Mouse (Mus musculus) olfactory bulb, adult 2 months (tissue): ENCODE results near the gene Gpatch8.

Experiments
- CTCF ChIP-seq: fragments of 200-500 bp; IDR thresholded peaks from 2 replicates; pipeline ENCODE4 v1.5.1; 2012; ENCODE audit warnings: low read depth, mild to moderate bottlenecking, low read length, moderate library complexity; ENCODE audit not compliant: insufficient read depth
- POLR2A ChIP-seq: fragments of 200-500 bp; IDR thresholded peaks from 2 replicates; pipeline ENCODE4 v1.6.1; 2012; ENCODE audit warnings: mild to moderate bottlenecking, low read depth, low read length, moderate library complexity; ENCODE audit not compliant: insufficient read depth

GRCm38 (mm10) chr11:102467041-102467631 is 89.1 kb downstream of the Gpatch8 start:
- TF ChIP-seq CTCF (no peak), POLR2A (no peak)
